Mouse (Mus musculus) CH12.LX (cell line): ENCODE data around the gene Pnpla2. TPM values are rescaled to one million over a fixed set of nuclear protein-coding genes. Genes with fewer than 3 reads are reported as not detected.

Experiments used
- DNase-seq: peaks from one replicate; pipeline ENCODE4 v3.0.0-alpha.2; 2013; ENCODE audit errors: extremely low read depth
- H3K27ac ChIP-seq: 2 replicates; pipeline ENCODE4 v1.5.1; 2012; ENCODE audit warnings: low read depth, mild to moderate bottlenecking, control low read depth, moderate library complexity; ENCODE audit not compliant: insufficient read depth
- H3K27me3 ChIP-seq: replicated peaks from 2 replicates; pipeline ENCODE3; 2012; ENCODE audit warnings: inconsistent platforms
- H3K36me3 ChIP-seq, 2 experiments: replicated peaks in 1 of 2; 2 replicates each; pipeline versions ENCODE3 to v1.6.1; 2012; ENCODE audit warnings: inconsistent platforms in 1 of 2, low read length in 1 of 2, mild to moderate bottlenecking in 1 of 2, mixed read lengths in 1 of 2, moderate library complexity in 1 of 2; ENCODE audit not compliant: control insufficient read depth in 1 of 2, insufficient read depth in 1 of 2
- H3K4me1 ChIP-seq, 2 experiments: 2 replicates each; pipeline ENCODE4 v1.6.1; 2012; ENCODE audit warnings: inconsistent platforms in 1 of 2, moderate library complexity in 1 of 2; ENCODE audit not compliant: insufficient read depth in 2 of 2, control insufficient read depth in 1 of 2
- H3K4me2 ChIP-seq: 2 replicates; pipeline ENCODE4 v1.6.1; 2012; ENCODE audit warnings: low read depth, mild to moderate bottlenecking, control low read depth; ENCODE audit not compliant: poor library complexity, insufficient read depth, severe bottlenecking
- H3K4me3 ChIP-seq, 3 experiments: fragments of 150-350 bp in 1 of 3; sonication (generic) in 1 of 3; replicated peaks in 1 of 3; 2 replicates each; pipeline versions ENCODE3 to v1.5.1; 2011 to 2012; ENCODE audit warnings: low read depth in 2 of 3, low read length in 2 of 3, mild to moderate bottlenecking in 2 of 3, moderate library complexity in 2 of 3, control low read depth in 1 of 3, improper control_type of control experiment in 1 of 3, inconsistent platforms in 1 of 3, mixed read lengths in 1 of 3; ENCODE audit not compliant: poor library complexity in 1 of 3
- H3K79me2 ChIP-seq: replicated peaks from 2 replicates; pipeline ENCODE4 v1.6.1; 2012; ENCODE audit warnings: mild to moderate bottlenecking, moderate library complexity; ENCODE audit not compliant: control insufficient read depth, poor library complexity, insufficient read depth, severe bottlenecking; ENCODE audit errors: extremely low read depth
- H3K9ac ChIP-seq: 2 replicates; pipeline ENCODE4 v1.6.1; 2012; ENCODE audit warnings: low read depth, mild to moderate bottlenecking, control low read depth, moderate library complexity; ENCODE audit not compliant: insufficient read depth
- H3K9me3 ChIP-seq: replicated peaks from 2 replicates; pipeline ENCODE3; 2012; ENCODE audit warnings: low read length, inconsistent platforms, mixed read lengths
- BHLHE40 ChIP-seq: IDR thresholded peaks from 2 replicates; pipeline ENCODE4 v1.6.1; 2011; ENCODE audit warnings: mild to moderate bottlenecking, low read depth, low read length, improper control_type of control experiment
- CHD1 ChIP-seq: IDR thresholded peaks from 2 replicates; pipeline ENCODE4 v1.6.1; 2012; ENCODE audit warnings: low read depth, low read length, improper control_type of control experiment, inconsistent platforms
- ELF1 ChIP-seq: IDR thresholded peaks from 2 replicates; pipeline ENCODE4 v1.6.1; 2014; ENCODE audit warnings: low read depth, mild to moderate bottlenecking, inconsistent platforms, low read length, improper control_type of control experiment
- EP300 ChIP-seq: IDR thresholded peaks from 2 replicates; pipeline ENCODE4 v1.6.1; 2011; ENCODE audit warnings: low read length, improper control_type of control experiment
- ETS1 ChIP-seq: conservative IDR thresholded peaks from 2 replicates; pipeline ENCODE4 v1.6.1; 2012; ENCODE audit warnings: low read depth, mild to moderate bottlenecking, inconsistent platforms, low read length, improper control_type of control experiment, moderate library complexity
- JUN ChIP-seq: IDR thresholded peaks from 2 replicates; pipeline ENCODE4 v1.6.1; 2011; ENCODE audit warnings: low read depth, mild to moderate bottlenecking, low read length, improper control_type of control experiment, moderate library complexity; ENCODE audit not compliant: insufficient read depth
- JUND ChIP-seq: conservative IDR thresholded peaks from 2 replicates; pipeline ENCODE4 v1.6.1; 2011; ENCODE audit warnings: low read depth, low read length, improper control_type of control experiment
- MAFK ChIP-seq: IDR thresholded peaks from 2 replicates; pipeline ENCODE4 v1.6.1; 2011; ENCODE audit warnings: low read length, improper control_type of control experiment; ENCODE audit not compliant: insufficient replicate concordance
- MAX ChIP-seq: IDR thresholded peaks from 2 replicates; pipeline ENCODE4 v1.6.1; 2011; ENCODE audit warnings: low read length, improper control_type of control experiment
- MXI1 ChIP-seq: IDR thresholded peaks from 2 replicates; pipeline ENCODE4 v1.6.1; 2011; ENCODE audit warnings: mild to moderate bottlenecking, low read depth, low read length, improper control_type of control experiment
- MYC ChIP-seq: IDR thresholded peaks from 2 replicates; pipeline ENCODE4 v1.6.1; 2011; ENCODE audit warnings: low read depth, mild to moderate bottlenecking, improper control_type of control experiment, low read length
- NRF1 ChIP-seq: IDR thresholded peaks from 2 replicates; pipeline ENCODE4 v1.6.1; 2014; ENCODE audit warnings: low read depth, mild to moderate bottlenecking, inconsistent platforms, low read length, improper control_type of control experiment, moderate library complexity
- POLR2AphosphoS2 ChIP-seq: IDR thresholded peaks from 2 replicates; pipeline ENCODE4 v1.6.1; 2011; ENCODE audit warnings: low read depth, low read length, improper control_type of control experiment
- RCOR1 ChIP-seq: conservative IDR thresholded peaks from 2 replicates; pipeline ENCODE4 v1.6.1; 2012; ENCODE audit warnings: low read depth, mild to moderate bottlenecking, inconsistent platforms, low read length, improper control_type of control experiment
- SIN3A ChIP-seq: IDR thresholded peaks from 2 replicates; pipeline ENCODE4 v1.6.1; 2012; ENCODE audit warnings: low read length, improper control_type of control experiment, inconsistent platforms
- SMC3 ChIP-seq: IDR thresholded peaks from 2 replicates; pipeline ENCODE4 v1.6.1; 2011; ENCODE audit warnings: low read depth, low read length, improper control_type of control experiment
- TBP ChIP-seq: conservative IDR thresholded peaks from 2 replicates; pipeline ENCODE4 v1.6.1; 2011; ENCODE audit warnings: low read depth, low read length, improper control_type of control experiment
- USF2 ChIP-seq: conservative IDR thresholded peaks from 2 replicates; pipeline ENCODE4 v1.6.1; 2011; ENCODE audit warnings: low read depth, low read length, improper control_type of control experiment
- ZKSCAN1 ChIP-seq: IDR thresholded peaks from 2 replicates; pipeline ENCODE4 v1.6.1; 2012; ENCODE audit warnings: low read depth, inconsistent platforms, low read length, improper control_type of control experiment, borderline replicate concordance
- ZMIZ1 ChIP-seq: IDR thresholded peaks from 2 replicates; pipeline ENCODE4 v1.6.1; 2012; ENCODE audit warnings: low read depth, mild to moderate bottlenecking, inconsistent platforms, low read length, improper control_type of control experiment
- ZNF384 ChIP-seq: IDR thresholded peaks from 2 replicates; pipeline ENCODE4 v1.6.1; 2012; ENCODE audit warnings: low read depth, low read length, improper control_type of control experiment, inconsistent platforms
- dilution Hi-C: fragments of 300-500 bp; cut with MboI; formaldehyde crosslinking; loops from 2 replicates; pipeline ENCODE4 v1.14.3; 2020; ENCODE audit warnings: low sequenced_read_pairs; ENCODE audit not compliant: extremely low pct_unique_long_range_greater_than_20kb, extremely low pct_ligation_motif_present
- in situ Hi-C: fragments of 300-500 bp; cut with MboI; formaldehyde crosslinking; loops from 3 replicates; pipeline ENCODE4 v1.14.3; 2019; ENCODE audit warnings: low sequenced_read_pairs, low pct_ligation_motif_present, low pct_unique_long_range_greater_than_20kb, mixed read lengths
- polyA plus RNA-seq: library from polyadenylated mRNA; unstranded; fragments of >175 nt; gene quantifications from 2 replicates; pipeline ENCODE4 v1.2.1, GENCODE M21; 2012; ENCODE audit warnings: low read depth; ENCODE audit not compliant: insufficient read length
- total RNA-seq, 2 experiments: library from RNA; depleted of rRNA; stranded (reverse); fragments of 300-350 nt in 1 of 2; fragments of >200 nt in 1 of 2; gene quantifications; 2 replicates each; pipeline ENCODE4 v1.2.3; 2012 to 2014

Gene Pnpla2
- total and polyA plus RNA-seq, 3 experiments = 2.8 to 29.6 (median 11.7) TPM

- in situ Hi-C loops = no loop called here
- no peaks in the 10 kb centered on the region for H3K79me2 ChIP-seq
- H3K4me1 ChIP-seq = peaks cover 11 to 29% of the 10 kb centered on the region in 2 experiments
- peak overlapping the region; percentile 66 for H3K27ac ChIP-seq
- dilution Hi-C loops = no loop called here
- 0 out of 2 replicates have a peak, but pooled peaks have one; percentile 16 for TF ChIP-seq ELF1
- TF ChIP-seq SIN3A = peak; percentile 80
- no peak for TF ChIP-seq SMC3
- peak; percentile 84; the same call in 1 of the 2 replicates for TF ChIP-seq MXI1
- peak; percentile 87 for TF ChIP-seq MAX
- TF ChIP-seq ZMIZ1 = 0 out of 2 replicates have a peak, but pooled peaks have one; percentile 6
- H3K9ac ChIP-seq = peak overlapping the region; percentile 41
- no peak for DNase-seq
- no peaks in the 10 kb centered on the region for H3K9me3 ChIP-seq
- H3K4me3 ChIP-seq = peak overlapping the region; percentile 77 to 96 (median 83)
- H3K27me3 ChIP-seq = no peaks in the 10 kb centered on the region
- peaks cover 38 to 57% of the 10 kb centered on the region in 2 experiments for H3K36me3 ChIP-seq
- peak overlapping the region; percentile 64 for H3K4me2 ChIP-seq
Observed at GRCm38 (mm10) chr7:141455610-141456314, 764 bp downstream of the Pnpla2 start.

DNA sequence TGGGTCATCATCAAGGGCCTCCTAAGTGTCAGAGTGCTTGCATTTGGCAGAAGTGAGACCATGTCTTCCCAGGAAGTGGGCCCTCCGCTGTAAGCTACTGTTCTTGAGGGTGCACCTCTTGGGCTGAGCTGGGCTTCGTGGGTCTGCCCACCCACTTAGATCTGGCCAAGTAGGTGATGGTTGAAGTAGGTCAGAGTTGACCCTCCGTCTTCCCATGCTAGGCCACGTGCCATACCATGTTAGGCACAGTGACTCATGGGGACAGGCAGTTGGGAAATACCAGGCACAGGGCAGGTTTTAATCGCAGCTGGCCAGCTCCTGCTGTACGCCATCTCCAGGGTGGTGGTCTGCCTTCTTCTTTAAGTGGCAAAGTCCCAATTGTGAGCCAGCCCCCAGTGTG, 1.7 kb downstream of the Pnpla2 start:
- TF ChIP-seq BHLHE40 (no peak), SIN3A (no peak), POLR2AphosphoS2 (no peak), SMC3 (no peak), ZKSCAN1 (no peak), NRF1 (no peak), ETS1 (no peak), RCOR1 (no peak), ZNF384 (no peak), JUND (no peak), TBP (no peak), MYC (no peak), JUN (no peak), USF2 (no peak), EP300 (no peak), CHD1 (no peak), MAFK (no peak), MAX (no peak)
- DNase-seq = no peak
- Histone ChIP-seq H3K36me3 (peaks cover 28 to 49% of the 10 kb centered on the region in 2 experiments), H3K4me1 (peaks cover 11 to 26% of the 10 kb centered on the region in 2 experiments), H3K4me3 (no peak overlapping the region), H3K4me2 (no peak overlapping the region), H3K79me2 (no peaks in the 10 kb centered on the region), H3K9me3 (no peaks in the 10 kb centered on the region), H3K27ac (no peak overlapping the region), H3K27me3 (no peaks in the 10 kb centered on the region), H3K9ac (no peak overlapping the region)
- in situ Hi-C loops (no loop called here), dilution Hi-C loops (no loop called here)
